Mouse (Mus musculus): ENCODE results near the gene Olfr372.
"Not testable (repeated sequence)": the region's sequence is repeated elsewhere in the genome, so short reads cannot be mapped to it uniquely, and the experiment has no call there.

DNA sequence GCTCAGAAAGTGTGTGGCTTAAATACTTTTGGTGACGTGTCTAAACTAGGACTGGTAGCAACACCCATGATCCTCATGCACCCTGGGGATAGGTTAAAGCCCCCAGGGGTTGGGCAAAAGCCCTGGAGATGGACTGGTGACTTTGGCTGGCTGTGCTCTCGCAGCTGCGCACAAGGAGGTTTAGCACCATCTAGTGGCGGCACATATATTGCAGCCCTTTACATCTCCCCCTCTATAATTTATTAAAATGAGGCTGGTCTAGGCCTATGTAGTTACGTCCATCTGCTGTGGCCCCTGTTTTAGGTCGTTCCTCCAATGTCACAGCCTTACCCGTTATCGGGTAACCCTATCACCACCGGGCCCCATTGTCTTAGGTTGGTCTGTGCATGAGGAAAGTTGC lies 16.1 kb upstream of the Olfr372 start:
- TF ChIP-seq CTCF, POLR2A (IDR thresholded peaks at IDR 0.05; ENCODE audit: insufficient read depth, low read depth, low read length): not testable (repeated sequence)
